Mouse (Mus musculus): ENCODE results near the gene Phlda1.

Phlda1 gene

GRCm38 (mm10) chr10:111506926-111507459 lies 907 bp downstream of the Phlda1 start:
- DNase-seq = peak; percentile 66

DNA sequence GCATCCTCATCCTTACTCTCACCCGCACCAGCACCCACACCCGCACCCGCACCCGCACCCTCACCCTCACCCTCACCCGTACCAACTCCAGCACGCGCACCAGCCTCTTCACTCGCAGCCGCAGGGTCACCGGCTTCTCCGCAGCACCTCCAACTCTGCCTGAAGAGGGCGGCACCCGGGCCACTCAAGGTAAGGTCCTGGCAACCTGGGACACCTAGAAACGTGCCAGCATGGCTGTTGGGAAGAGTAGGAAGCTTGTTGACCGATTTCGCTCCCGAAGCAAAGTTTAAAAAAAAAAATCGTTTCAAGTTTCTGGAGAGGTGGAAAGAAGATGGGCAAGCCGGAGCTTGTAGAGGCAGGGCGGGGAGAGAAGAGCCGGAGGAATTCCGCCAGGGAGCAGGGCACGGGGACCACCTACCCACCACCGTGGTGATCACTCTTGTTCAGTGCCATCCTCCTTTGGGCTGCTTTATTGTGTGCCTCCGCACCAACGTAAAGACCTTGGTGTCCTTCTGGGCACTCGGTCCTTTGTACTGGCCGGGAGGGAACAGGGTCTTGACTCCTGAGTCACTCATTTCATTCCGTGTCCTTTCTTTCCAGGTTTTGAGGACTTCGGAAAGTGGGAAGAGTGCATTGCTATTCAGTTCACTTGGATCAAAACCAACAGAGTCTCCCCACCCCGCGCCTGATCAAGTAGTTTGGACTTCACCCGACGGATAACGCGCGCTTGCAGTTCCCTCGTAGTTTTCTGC lies 1.6 kb downstream of the Phlda1 start:
- DNase-seq = peak; percentile 90

DNA sequence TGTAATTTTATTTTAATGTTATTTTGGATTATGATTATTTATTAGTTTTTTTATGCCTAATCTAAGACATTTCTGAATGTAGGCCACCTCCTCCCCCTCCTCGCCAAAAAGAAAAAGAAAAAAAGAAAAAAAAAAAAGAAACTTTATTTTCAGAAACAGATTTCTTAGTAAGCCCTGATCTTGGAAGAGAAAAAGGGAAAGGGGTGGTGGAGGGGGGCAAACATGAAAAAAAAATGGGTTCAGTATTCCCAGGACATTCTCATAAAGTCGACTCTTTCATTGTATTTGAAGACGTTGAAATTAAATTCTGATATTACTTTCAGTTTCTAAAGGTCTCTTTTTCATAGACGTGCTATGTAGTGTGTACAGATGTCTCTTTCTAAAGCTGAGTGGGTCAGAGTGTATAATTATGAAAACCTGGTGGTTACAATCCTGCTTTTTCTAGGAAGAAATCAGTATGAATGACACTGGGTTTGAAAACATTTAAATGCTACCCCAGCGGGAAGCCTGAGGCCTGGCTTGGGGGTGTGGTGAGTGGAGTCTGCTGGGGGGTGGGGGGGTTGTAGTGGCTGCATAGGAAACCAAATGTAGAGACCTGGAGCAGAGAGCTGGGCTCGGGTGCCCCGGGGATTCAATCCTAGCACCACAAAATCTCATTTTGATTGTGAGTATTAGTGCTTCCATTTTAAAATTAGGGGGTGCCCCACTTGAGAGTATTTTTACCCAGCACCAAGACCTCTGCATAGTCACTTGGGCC lies 2.4 kb downstream of the Phlda1 start:
- DNase-seq = peak; percentile 43

- peak; percentile 36 for DNase-seq
Observed at GRCm38 (mm10) chr10:111509103-111509784, 3.2 kb downstream of the Phlda1 start.

DNA sequence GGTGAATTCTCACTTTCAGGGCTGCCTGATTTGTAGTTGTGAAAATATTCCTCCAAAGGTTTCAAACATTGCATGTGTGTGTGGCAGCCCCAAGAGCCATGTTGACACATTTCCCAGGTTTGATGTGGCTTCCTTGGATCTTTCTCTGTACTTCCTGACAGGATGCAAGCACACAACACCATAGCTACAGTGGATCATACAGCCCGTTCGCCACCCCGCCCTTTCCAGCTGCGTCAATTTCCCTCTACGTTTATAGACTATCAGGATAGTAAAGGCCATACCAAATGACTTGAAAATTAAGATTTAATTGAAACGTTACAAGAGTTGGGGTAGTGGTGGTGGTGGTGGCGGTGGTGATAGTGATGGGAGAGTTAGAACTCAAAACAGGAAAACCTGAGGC lies 3.9 kb downstream of the Phlda1 start:
- DNase-seq = peak; percentile 44

GRCm38 (mm10) chr10:111510798-111511197 lies 4.7 kb downstream of the Phlda1 start:
- DNase-seq = peak; percentile 37

DNA sequence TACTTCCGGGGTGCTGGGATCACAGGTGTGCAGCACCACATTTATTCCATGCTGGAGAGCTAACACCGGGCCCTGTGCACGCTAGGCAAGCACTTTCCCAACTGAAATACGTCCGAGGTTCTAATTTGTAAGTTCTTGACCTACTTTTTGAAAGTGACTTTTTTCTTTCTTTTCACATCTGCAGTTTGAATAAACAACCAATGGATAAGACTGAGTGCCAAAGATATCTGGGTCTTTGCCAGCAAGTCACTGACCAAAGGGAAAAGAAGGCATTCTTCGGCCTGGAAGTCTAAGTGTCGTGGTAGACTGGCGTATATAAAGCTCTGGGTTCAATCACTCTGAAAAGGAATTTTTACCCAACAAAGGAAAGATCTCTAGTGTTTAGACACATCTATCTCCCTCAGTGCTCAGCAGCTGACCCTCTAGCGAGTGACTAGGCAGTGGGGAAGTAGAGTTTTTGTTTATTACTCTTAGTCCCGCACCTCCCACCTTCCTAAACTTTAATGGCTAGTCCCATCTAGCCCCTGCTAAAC lies 6.0 kb downstream of the Phlda1 start:
- no peak for DNase-seq

GRCm38 (mm10) chr10:111514282-111514885 lies 8.3 kb downstream of the Phlda1 start:
- DNase-seq = no peak

DNA sequence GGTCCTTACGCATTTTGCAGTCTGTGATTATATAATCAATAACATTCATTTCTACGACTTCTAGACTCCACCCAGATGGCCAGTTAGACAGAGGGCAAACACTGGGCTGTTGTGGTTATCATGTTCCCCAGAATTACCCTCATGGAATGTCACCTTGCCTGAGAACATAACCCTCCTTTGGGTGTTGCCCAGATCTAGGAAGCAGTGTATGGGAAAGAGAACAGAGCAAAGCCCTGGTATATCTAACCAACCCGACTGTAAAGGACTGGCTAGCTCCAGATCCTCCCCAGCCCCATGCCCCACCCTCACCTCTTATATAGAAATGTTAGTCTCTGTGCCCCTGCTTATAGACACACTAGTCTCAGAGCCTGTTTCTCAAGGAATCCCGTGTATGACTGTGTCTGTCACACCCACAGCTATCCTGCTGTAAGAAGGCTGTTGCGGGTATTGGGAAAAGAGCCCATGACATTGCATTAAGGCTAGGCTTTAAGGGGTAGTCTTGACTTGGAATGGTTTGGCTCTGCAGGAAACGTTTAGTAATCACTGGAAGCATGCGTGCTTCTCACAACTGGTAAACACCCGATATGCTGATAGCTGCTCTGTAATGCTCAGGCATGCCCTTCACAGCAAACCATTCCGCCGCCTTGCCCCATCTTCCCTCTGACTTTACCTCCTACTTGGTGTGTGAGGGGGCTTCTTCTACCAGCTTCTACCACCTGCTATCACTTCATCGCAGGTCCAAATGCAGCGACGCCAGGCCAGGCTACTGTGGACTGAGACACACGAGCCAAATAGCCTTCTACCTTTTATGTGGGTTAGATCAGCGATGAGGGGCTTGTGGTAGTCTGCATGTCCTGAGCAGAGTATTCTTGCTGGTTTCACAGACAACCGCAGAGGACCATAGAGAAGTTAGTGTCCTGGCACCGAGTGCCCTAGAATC lies 9.3 kb downstream of the Phlda1 start:
- DNase-seq = peak; percentile 40

DNA sequence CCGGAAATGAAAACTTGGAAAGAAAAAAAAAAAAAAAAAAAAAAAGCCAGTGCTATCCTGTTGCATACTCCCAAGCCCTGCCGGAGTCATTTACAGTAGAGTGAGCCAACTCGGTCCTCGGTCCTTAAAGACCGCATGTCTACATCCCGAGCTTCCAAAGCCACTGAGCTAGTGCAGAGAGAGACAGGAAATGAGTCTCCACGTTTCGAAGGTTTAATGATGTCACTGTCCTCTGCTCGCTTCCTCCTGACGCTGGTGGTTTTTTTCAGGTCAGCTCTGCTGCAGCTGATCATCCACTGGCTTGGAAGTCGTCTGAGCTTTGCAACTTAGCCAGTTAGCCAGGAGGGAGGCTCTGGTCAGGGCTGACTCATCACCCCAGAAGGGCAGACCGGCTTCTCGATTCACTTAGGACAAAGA lies 10.1 kb downstream of the Phlda1 start:
- peak; percentile 54 for DNase-seq

DNA sequence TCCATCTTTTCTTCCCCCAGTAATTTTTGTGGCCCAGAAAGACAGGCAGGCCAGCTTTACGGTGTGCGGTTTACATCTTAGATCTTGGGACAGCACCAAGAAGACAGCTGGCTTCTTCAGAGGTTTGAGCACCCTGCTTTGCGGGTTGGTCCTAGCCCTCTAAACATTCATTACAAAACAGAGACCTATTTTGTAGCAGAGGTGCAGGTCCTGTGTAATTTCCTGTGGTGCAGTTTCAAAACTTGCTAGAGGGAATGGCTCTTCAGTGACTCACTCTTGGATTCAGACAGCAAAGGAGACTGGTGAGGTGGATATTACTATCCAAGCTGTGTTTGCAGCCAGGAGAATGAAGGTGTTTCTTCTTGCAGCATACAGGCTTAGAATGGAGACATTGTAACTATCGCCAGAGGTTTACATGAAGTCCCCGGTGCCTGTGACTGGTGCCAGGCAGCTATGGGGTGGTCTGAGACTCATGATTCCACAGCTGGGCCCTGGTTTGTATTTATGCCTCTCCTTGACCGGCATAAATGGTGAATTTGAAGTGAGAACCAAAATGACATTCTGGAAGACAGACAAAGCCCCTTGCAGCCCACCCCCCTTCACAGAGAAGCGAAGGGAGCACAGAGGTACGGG lies 10.8 kb downstream of the Phlda1 start:
- peak; percentile 49 for DNase-seq

GRCm38 (mm10) chr10:111518350-111518749 lies 12.3 kb downstream of the Phlda1 start:
- DNase-seq = no peak

GRCm38 (mm10) chr10:111519620-111520370 lies 13.7 kb downstream of the Phlda1 start:
- peak; percentile 34 for DNase-seq

DNA sequence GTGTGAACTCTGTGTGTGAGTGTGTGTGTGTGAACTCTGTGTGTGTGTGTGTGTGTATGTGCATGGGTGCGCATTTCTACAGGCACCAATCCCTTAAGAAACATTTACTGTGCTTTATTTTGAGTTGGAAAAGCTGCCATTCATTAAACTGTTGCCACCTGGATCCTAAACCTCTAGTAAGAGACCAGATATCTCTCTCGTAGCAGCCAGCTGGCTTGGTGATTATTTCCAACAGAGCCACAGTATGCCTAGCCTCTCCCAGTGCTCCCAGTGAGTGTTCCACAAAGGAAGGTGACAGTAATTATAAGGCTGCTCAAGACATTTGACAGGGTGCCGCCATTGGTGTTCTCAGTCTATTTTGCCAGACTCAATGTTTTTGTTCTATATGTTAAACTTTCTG lies 14.5 kb downstream of the Phlda1 start:
- DNase-seq = no peak

GRCm38 (mm10) chr10:111521636-111522035 lies 15.6 kb downstream of the Phlda1 start:
- no peak for DNase-seq

DNA sequence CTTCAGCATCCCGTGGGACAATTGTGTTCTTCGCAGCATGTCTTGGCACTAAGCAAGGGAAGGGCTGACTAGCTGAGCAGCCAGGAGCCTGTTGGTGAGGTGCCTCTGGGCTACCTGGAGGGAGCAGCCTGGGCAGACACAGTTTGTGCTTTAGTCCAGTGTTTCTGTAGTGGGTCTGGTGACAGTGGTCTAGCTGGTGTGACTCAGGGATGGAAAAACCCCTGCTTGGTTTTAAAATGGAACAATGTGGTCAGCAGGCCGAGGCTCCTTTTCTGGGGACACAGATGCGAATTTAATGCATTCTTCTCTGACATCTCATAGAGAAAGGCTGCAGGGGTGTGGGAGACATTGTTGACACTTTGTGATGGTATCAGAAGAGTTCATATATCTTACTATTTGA lies 16.1 kb downstream of the Phlda1 start:
- no peak for DNase-seq

GRCm38 (mm10) chr10:111523894-111524293 lies 17.8 kb downstream of the Phlda1 start:
- no peak for DNase-seq

DNA sequence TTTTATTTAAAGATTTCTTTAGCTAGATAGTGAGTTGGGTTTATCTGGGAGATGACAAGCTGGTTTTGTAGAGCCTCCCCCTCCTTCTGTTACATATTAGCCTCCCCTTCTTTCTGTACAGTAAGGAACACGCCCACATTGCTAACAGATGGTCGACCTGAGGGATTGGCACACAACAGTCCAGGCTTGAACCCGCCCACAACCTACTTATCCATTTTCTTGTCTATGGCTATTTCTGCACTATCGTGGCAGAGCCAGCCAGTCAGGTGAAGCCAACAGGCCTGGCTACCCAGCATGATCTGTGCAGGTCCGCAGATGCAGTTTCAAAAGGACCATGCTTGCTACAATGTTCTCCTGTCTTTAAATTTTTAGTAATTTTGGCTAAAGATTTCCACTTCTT lies 21.0 kb downstream of the Phlda1 start:
- DNase-seq = no peak

DNA sequence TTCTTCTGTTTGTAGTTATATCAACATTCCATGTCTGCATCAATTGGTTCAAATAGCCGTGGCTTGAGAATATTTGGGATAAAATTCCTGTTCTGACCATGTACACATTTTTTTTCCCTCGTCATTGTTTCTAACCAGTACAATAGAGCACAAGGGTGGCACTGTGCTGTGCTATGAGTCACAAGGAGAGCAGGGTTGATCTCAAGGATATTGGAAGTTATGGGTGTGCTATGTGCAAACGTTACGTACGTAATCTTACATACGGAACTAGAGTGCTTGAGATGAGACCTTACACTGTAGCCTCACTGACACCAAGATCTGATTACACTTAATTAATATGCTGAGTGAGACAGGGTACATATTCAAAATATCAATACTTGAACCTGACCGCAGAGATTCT lies 21.5 kb downstream of the Phlda1 start:
- no peak for DNase-seq

GRCm38 (mm10) chr10:111528283-111528682 lies 22.2 kb downstream of the Phlda1 start:
- DNase-seq = no peak
